Mouse (Mus musculus) limb, embryonic 11.5 days (tissue): ENCODE measurements around the gene Dnajb12. TPM values are rescaled to one million over a fixed set of nuclear protein-coding genes. Genes with fewer than 3 reads are reported as not detected.

Experiments
- ATAC-seq: fragments of 200-750 bp; cut with Nextera tagmentation; 2 replicates; pipeline ENCODE4 v1.8.0; 2017; ENCODE audit warnings: low read depth; ENCODE audit not compliant: insufficient number of reproducible peaks, low FRiP score, low TSS enrichment
- DNase-seq: peaks from one replicate; pipeline ENCODE4 v3.0.0-alpha.2; 2015; ENCODE audit warnings: low spot score
- H3K27ac ChIP-seq: fragments of 300-500 bp; sonication (generic); replicated peaks from 2 replicates; pipeline ENCODE4 v1.5.1; 2014; ENCODE audit warnings: low read depth, mild to moderate bottlenecking, low read length
- H3K27me3 ChIP-seq: fragments of 300-500 bp; sonication (generic); 2 replicates; pipeline ENCODE4 v1.6.1; 2014; ENCODE audit warnings: mild to moderate bottlenecking, low read length, mixed read lengths; ENCODE audit not compliant: control insufficient read depth, insufficient read depth
- H3K36me3 ChIP-seq: fragments of 300-500 bp; sonication (generic); 2 replicates; pipeline ENCODE4 v1.6.1; 2014; ENCODE audit warnings: mild to moderate bottlenecking, low read length, moderate library complexity, mixed read lengths; ENCODE audit not compliant: control insufficient read depth, insufficient read depth
- H3K4me1 ChIP-seq: fragments of 300-500 bp; sonication (generic); 2 replicates; pipeline ENCODE4 v1.6.1; 2014; ENCODE audit warnings: low read length, mixed read lengths; ENCODE audit not compliant: control insufficient read depth, insufficient read depth
- H3K4me2 ChIP-seq: fragments of 300-500 bp; sonication (generic); 2 replicates; pipeline ENCODE4 v1.6.1; 2014; ENCODE audit warnings: low read depth, mild to moderate bottlenecking, moderate library complexity; ENCODE audit not compliant: severe bottlenecking
- H3K4me3 ChIP-seq: fragments of 300-500 bp; sonication (generic); 2 replicates; pipeline ENCODE4 v1.5.1; 2014; ENCODE audit warnings: low read depth, low read length
- H3K9ac ChIP-seq: fragments of 300-500 bp; sonication (generic); 2 replicates; pipeline ENCODE4 v1.6.1; 2014; ENCODE audit warnings: mild to moderate bottlenecking, low read length
- H3K9me3 ChIP-seq: fragments of 300-500 bp; sonication (generic); 2 replicates; pipeline ENCODE4 v1.6.1; 2016; ENCODE audit warnings: low read length; ENCODE audit not compliant: control insufficient read depth
- WGBS: fragments of 180-500 bp; shearing (Covaris S2); extraction: QIAGEN DNeasy Blood & Tissue Kit; methylation state at CpG from one replicate; pipeline ENCODE4 v1.1.7; 2014; 5-methylcytosine and 5-hydroxymethylcytosine counted together
- polyA plus RNA-seq: library from polyadenylated mRNA; unstranded; fragments of >200 nt; fragmentation: Nextera tagmentation; extraction: Ambion mirVana; gene quantifications from 2 replicates; pipeline ENCODE4 v1.2.1, GENCODE M21; 2014

Dnajb12 gene
- polyA plus RNA-seq, 1 experiment from 2014 or later: 23.8 TPM

GRCm38 (mm10) chr10:59938662-59939061 is 59.3 kb downstream of the Dnajb12 start:
- no peak overlapping the region for H3K4me3 ChIP-seq
- WGBS: 85% methylated on average over 5 of the region's 5 CpGs
- no peak overlapping the region for H3K27ac ChIP-seq
- no peaks in the 10 kb centered on the region for H3K9me3 ChIP-seq
- H3K9ac ChIP-seq: no peak overlapping the region
- no peak for DNase-seq
- H3K4me2 ChIP-seq: no peak overlapping the region
- no peaks in the 10 kb centered on the region for H3K27me3 ChIP-seq
- no peaks in the 10 kb centered on the region for H3K36me3 ChIP-seq
- ATAC-seq: no peak
- peaks cover 12% of the 10 kb centered on the region for H3K4me1 ChIP-seq

DNA sequence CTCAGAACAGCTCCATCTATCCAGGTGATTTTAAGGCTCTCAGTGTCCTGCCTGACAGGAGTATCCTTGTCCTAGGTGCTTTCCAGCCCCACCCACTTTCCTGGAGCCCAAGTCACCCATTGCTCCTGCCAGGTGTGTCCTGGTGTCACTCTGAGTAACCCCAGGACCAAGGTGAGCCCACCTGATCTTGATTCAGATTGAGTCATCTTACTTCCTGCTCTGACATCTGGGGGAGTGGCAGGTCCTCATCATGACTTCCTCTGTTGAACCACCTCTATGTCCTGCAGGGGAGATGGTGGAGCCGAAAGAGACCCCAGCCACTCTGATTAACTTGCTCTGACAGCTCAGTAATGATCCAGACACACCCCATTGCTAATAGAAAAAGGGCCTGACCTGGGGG is 59.7 kb downstream of the Dnajb12 start:
- H3K4me1 ChIP-seq: peaks cover 14% of the 10 kb centered on the region
- no peaks in the 10 kb centered on the region for H3K9me3 ChIP-seq
- 67% methylated on average over 1 of the region's 1 CpGs for WGBS
- DNase-seq (no peak), ATAC-seq (no peak)
- H3K36me3 ChIP-seq: no peaks in the 10 kb centered on the region
- H3K4me3 ChIP-seq: no peak overlapping the region
- H3K27me3 ChIP-seq: no peaks in the 10 kb centered on the region
- no peak overlapping the region for H3K9ac ChIP-seq
- H3K4me2 ChIP-seq: no peak overlapping the region
- H3K27ac ChIP-seq: no peak overlapping the region

GRCm38 (mm10) chr10:59942281-59942846 is 63.0 kb downstream of the Dnajb12 start:
- H3K4me1 ChIP-seq: peaks cover 11% of the 10 kb centered on the region
- no peak overlapping the region for H3K4me3 ChIP-seq
- H3K27me3 ChIP-seq: no peaks in the 10 kb centered on the region
- H3K27ac ChIP-seq: 0 out of 2 replicates have a peak overlapping the region, but pooled peaks have one; percentile 16
- H3K36me3 ChIP-seq: no peaks in the 10 kb centered on the region
- no peak for DNase-seq
- no peaks in the 10 kb centered on the region for H3K9me3 ChIP-seq
- WGBS: 54% methylated on average over 21 of the region's 21 CpGs
- peak overlapping the region; percentile 33; the same call in 1 of the 2 replicates for H3K4me2 ChIP-seq
- no peak for ATAC-seq
- 0 out of 2 replicates have a peak overlapping the region, but pooled peaks have one; percentile 28 for H3K9ac ChIP-seq

DNA sequence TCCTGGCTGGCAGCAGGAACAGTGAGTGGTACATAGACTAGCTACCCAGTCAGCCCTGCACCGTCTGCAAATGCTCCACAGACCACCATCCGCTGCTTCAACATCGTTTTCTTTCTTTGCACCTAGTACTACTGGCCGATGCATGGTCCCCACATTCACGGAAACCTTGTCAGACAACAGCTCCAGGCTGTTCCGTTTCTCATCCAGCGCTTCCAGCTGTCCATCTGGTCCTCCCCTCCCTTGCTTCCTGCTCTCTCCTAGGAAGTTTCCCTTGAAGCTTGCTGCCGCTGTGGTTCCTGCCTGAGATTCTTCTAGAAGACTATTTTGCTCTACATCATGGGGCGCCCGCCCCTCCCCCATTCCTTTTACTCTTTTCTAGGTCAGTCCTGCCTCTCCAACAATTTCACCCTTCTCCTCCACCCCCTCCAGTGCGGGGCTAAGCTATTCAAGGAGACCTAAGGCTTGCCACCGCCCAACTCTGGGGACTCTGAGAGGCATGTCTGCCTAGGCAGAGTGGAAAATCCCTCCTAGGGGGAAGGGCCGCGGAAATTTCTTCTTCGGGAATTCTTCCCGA is 63.6 kb downstream of the Dnajb12 start:
- 0 out of 2 replicates have a peak overlapping the region, but pooled peaks have one; percentile 16 for H3K27ac ChIP-seq
- 2% methylated on average over 16 of the region's 16 CpGs for WGBS
- DNase-seq (peak; percentile 68), ATAC-seq (peak; percentile 73; the same call in 1 of the 2 replicates)
- H3K36me3 ChIP-seq: no peaks in the 10 kb centered on the region
- H3K4me1 ChIP-seq: peaks cover 12% of the 10 kb centered on the region
- H3K4me3 ChIP-seq: no peak overlapping the region
- peak overlapping the region; percentile 33 for H3K4me2 ChIP-seq
- peak overlapping the region; percentile 28 for H3K9ac ChIP-seq
- H3K27me3 ChIP-seq: no peaks in the 10 kb centered on the region
- no peaks in the 10 kb centered on the region for H3K9me3 ChIP-seq

GRCm38 (mm10) chr10:59943421-59943989 is 64.1 kb downstream of the Dnajb12 start:
- Histone ChIP-seq H3K4me3 (no peak overlapping the region), H3K9ac (peak overlapping the region; percentile 28; the same call in 1 of the 2 replicates), H3K9me3 (no peaks in the 10 kb centered on the region), H3K27ac (no peak overlapping the region), H3K36me3 (no peaks in the 10 kb centered on the region), H3K4me1 (peaks cover 13% of the 10 kb centered on the region), H3K27me3 (no peaks in the 10 kb centered on the region), H3K4me2 (peak overlapping the region; percentile 33)
- DNase-seq: peak; percentile 61
- WGBS: 53% methylated on average over 13 of the region's 13 CpGs
- peak; percentile 38; the same call in 1 of the 2 replicates for ATAC-seq

GRCm38 (mm10) chr10:59945416-59945815 is 66.1 kb downstream of the Dnajb12 start:
- ATAC-seq: no peak
- H3K36me3 ChIP-seq: no peaks in the 10 kb centered on the region
- peaks cover 28% of the 10 kb centered on the region for H3K4me1 ChIP-seq
- no peak overlapping the region for H3K4me3 ChIP-seq
- no peaks in the 10 kb centered on the region for H3K27me3 ChIP-seq
- no peak overlapping the region for H3K9ac ChIP-seq
- H3K9me3 ChIP-seq: no peaks in the 10 kb centered on the region
- H3K4me2 ChIP-seq: no peak overlapping the region
- no peak overlapping the region for H3K27ac ChIP-seq
- 93% methylated on average over 3 of the region's 3 CpGs for WGBS
- no peak for DNase-seq

GRCm38 (mm10) chr10:59946362-59946761 is 67.0 kb downstream of the Dnajb12 start:
- Histone ChIP-seq H3K27me3 (no peaks in the 10 kb centered on the region), H3K4me2 (no peak overlapping the region), H3K9ac (no peak overlapping the region), H3K4me1 (peaks cover 31% of the 10 kb centered on the region), H3K4me3 (no peak overlapping the region), H3K27ac (no peak overlapping the region), H3K36me3 (no peaks in the 10 kb centered on the region), H3K9me3 (no peaks in the 10 kb centered on the region)
- 87% methylated on average over 5 of the region's 5 CpGs for WGBS
- ATAC-seq (no peak), DNase-seq (no peak)

- 75% methylated on average over 7 of the region's 7 CpGs for WGBS
- Histone ChIP-seq H3K4me1 (peaks cover 31% of the 10 kb centered on the region), H3K4me2 (no peak overlapping the region), H3K4me3 (no peak overlapping the region), H3K27ac (peak overlapping the region; percentile 36; the same call in 1 of the 2 replicates), H3K36me3 (no peaks in the 10 kb centered on the region), H3K9ac (no peak overlapping the region), H3K9me3 (no peaks in the 10 kb centered on the region), H3K27me3 (no peaks in the 10 kb centered on the region)
- DNase-seq (no peak), ATAC-seq (no peak)
Measured at GRCm38 (mm10) chr10:59947296-59948073, 68.1 kb downstream of the Dnajb12 start.
